Mouse (Mus musculus) Muller cell, postnatal 12 days (primary cell): ENCODE results near the gene Tbk1.

Experiments
- DNase-seq: peaks from one replicate; pipeline ENCODE4 v3.0.0-alpha.2; 2015; ENCODE audit errors: inconsistent ontology term

Tbk1 gene

GRCm38 (mm10) chr10:121543577-121543976, 43.0 kb downstream of the Tbk1 start:
- no peak for DNase-seq

- DNase-seq = no peak
Observed at GRCm38 (mm10) chr10:121542156-121542555, 44.4 kb downstream of the Tbk1 start.

GRCm38 (mm10) chr10:121534995-121535394, 51.6 kb downstream of the Tbk1 start:
- no peak for DNase-seq

- peak; percentile 14 for DNase-seq
Observed at GRCm38 (mm10) chr10:121533137-121533872, 53.3 kb downstream of the Tbk1 start.

- DNase-seq = no peak
Observed at GRCm38 (mm10) chr10:121531541-121531940, 55.0 kb downstream of the Tbk1 start.

- no peak for DNase-seq
Observed at GRCm38 (mm10) chr10:121530365-121531003, 56.1 kb downstream of the Tbk1 start.

GRCm38 (mm10) chr10:121529261-121529660, 57.3 kb downstream of the Tbk1 start:
- no peak for DNase-seq

- DNase-seq = no peak
Observed at GRCm38 (mm10) chr10:121528470-121528869, 58.1 kb downstream of the Tbk1 start.

- DNase-seq = no peak
Observed at GRCm38 (mm10) chr10:121527114-121527513, 59.5 kb downstream of the Tbk1 start.

GRCm38 (mm10) chr10:121520923-121521585, 65.5 kb downstream of the Tbk1 start:
- DNase-seq = peak; percentile 38

- no peak for DNase-seq
Observed at GRCm38 (mm10) chr10:121519710-121520109, 66.9 kb downstream of the Tbk1 start.

GRCm38 (mm10) chr10:121516008-121516600, 70.5 kb downstream of the Tbk1 start:
- DNase-seq = peak; percentile 73

- no peak for DNase-seq
Observed at GRCm38 (mm10) chr10:121509751-121510643, 76.6 kb downstream of the Tbk1 start.

GRCm38 (mm10) chr10:121507755-121508544, 78.6 kb downstream of the Tbk1 start:
- DNase-seq = no peak

GRCm38 (mm10) chr10:121506731-121507583, 79.6 kb downstream of the Tbk1 start:
- no peak for DNase-seq

GRCm38 (mm10) chr10:121505929-121506328, 80.7 kb downstream of the Tbk1 start:
- DNase-seq = no peak

- DNase-seq = peak; percentile 62
Observed at GRCm38 (mm10) chr10:121504973-121505911, 81.3 kb downstream of the Tbk1 start.

- no peak for DNase-seq
Observed at GRCm38 (mm10) chr10:121501160-121501559, 85.4 kb downstream of the Tbk1 start.
